Mouse (Mus musculus): ENCODE data around the gene Rap1gap2. TPM values are rescaled to one million over a fixed set of nuclear protein-coding genes. Genes with fewer than 3 reads are reported as not detected.

Gene Rap1gap2
- total and polyA plus RNA-seq, 2 experiments from 2014 or later: 12.1 to 49.1 TPM

GRCm38 (mm10) chr11:74627481-74627880, 16.8 kb upstream of the Rap1gap2 start:
- ATAC-seq (ENCODE audit: low FRiP score) (no peak), DNase-seq (ENCODE audit: low spot score) (no peak)
- Histone ChIP-seq H3K4me3 (ENCODE audit: low read depth, low read length) (no peak overlapping the region), H3K4me1 (ENCODE audit: insufficient read depth, low read length) (no peaks in the 10 kb centered on the region), H3K4me2 (ENCODE audit: low read depth, low read length, poor library complexity, severe bottlenecking) (no peak overlapping the region), H3K36me3 (ENCODE audit: insufficient read depth, low read length) (peaks cover 8% of the 10 kb centered on the region; the same call in 1 of the 2 replicates), H3K9ac (replicated peaks; ENCODE audit: low read length, poor library complexity, severe bottlenecking) (no peak overlapping the region), H3K27ac (ENCODE audit: low read depth, low read length) (no peak overlapping the region), H3K27me3 (ENCODE audit: insufficient read depth, low read length) (no peaks in the 10 kb centered on the region), H3K9me3 (ENCODE audit: low read length) (no peaks in the 10 kb centered on the region)
- WGBS: 79% methylated on average over 3 of the region's 3 CpGs
- TF ChIP-seq CTCF (IDR thresholded peaks at IDR 0.05): no peak

- Histone ChIP-seq H3K27ac (ENCODE audit: low read depth, low read length) (no peak overlapping the region), H3K4me1 (ENCODE audit: insufficient read depth, low read length) (no peaks in the 10 kb centered on the region; the same call in 1 of the 2 replicates), H3K9me3 (ENCODE audit: low read length) (no peaks in the 10 kb centered on the region), H3K4me2 (ENCODE audit: low read depth, low read length, poor library complexity, severe bottlenecking) (no peak overlapping the region), H3K36me3 (ENCODE audit: insufficient read depth, low read length) (peaks cover 8% of the 10 kb centered on the region; the same call in 1 of the 2 replicates), H3K9ac (replicated peaks; ENCODE audit: low read length, poor library complexity, severe bottlenecking) (no peak overlapping the region), H3K4me3 (ENCODE audit: low read depth, low read length) (no peak overlapping the region), H3K27me3 (ENCODE audit: insufficient read depth, low read length) (no peaks in the 10 kb centered on the region)
- no peak for TF ChIP-seq CTCF (IDR thresholded peaks at IDR 0.05)
- ATAC-seq (ENCODE audit: low FRiP score) (no peak), DNase-seq (ENCODE audit: low spot score) (no peak)
Observed at GRCm38 (mm10) chr11:74625333-74625732, 14.6 kb upstream of the Rap1gap2 start.

DNA sequence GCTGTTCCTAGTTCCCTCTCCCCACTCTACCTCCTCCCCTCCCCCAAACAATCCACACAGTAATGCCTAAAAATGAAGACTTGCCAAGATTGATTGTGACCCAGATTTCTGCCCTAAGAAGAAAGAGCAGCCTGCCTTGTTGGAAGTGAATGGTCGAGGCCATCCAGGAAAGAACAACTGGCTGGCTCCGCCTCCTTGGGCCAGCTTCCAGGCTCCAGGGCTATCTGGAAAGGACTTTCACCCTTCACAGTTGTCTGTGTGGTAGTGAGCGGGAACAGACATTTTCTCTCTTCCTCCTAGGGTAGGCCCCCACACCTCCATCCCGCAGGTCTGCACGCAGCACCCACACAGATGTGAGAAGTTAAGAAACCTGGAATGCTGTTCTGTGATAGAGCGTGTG, 13.0 kb upstream of the Rap1gap2 start:
- Histone ChIP-seq H3K4me2 (ENCODE audit: low read depth, low read length, poor library complexity, severe bottlenecking) (no peak overlapping the region), H3K36me3 (ENCODE audit: insufficient read depth, low read length) (peaks cover 8% of the 10 kb centered on the region; the same call in 1 of the 2 replicates), H3K4me3 (ENCODE audit: low read depth, low read length) (no peak overlapping the region), H3K27me3 (ENCODE audit: insufficient read depth, low read length) (no peaks in the 10 kb centered on the region), H3K9ac (replicated peaks; ENCODE audit: low read length, poor library complexity, severe bottlenecking) (no peak overlapping the region), H3K4me1 (ENCODE audit: insufficient read depth, low read length) (peaks cover 4% of the 10 kb centered on the region; the same call in 1 of the 2 replicates), H3K27ac (ENCODE audit: low read depth, low read length) (no peak overlapping the region), H3K9me3 (ENCODE audit: low read length) (no peaks in the 10 kb centered on the region)
- 80% methylated on average over 6 of the region's 6 CpGs for WGBS
- TF ChIP-seq CTCF (IDR thresholded peaks at IDR 0.05): no peak
- no peak for ATAC-seq (ENCODE audit: low FRiP score)
- DNase-seq (ENCODE audit: low spot score): no peak

- H3K36me3 ChIP-seq (ENCODE audit: insufficient read depth, low read length): peaks cover 4% of the 10 kb centered on the region; the same call in 1 of the 2 replicates
- no peak overlapping the region for H3K4me3 ChIP-seq (ENCODE audit: low read depth, low read length)
- DNase-seq (ENCODE audit: low spot score) (no peak), ATAC-seq (ENCODE audit: low FRiP score) (no peak)
- H3K9me3 ChIP-seq (ENCODE audit: low read length): no peaks in the 10 kb centered on the region
- H3K4me1 ChIP-seq (ENCODE audit: insufficient read depth, low read length): peaks cover 4% of the 10 kb centered on the region; the same call in 1 of the 2 replicates
- H3K9ac ChIP-seq (replicated peaks; ENCODE audit: low read length, poor library complexity, severe bottlenecking): no peak overlapping the region
- no peak overlapping the region for H3K27ac ChIP-seq (ENCODE audit: low read depth, low read length)
- no peaks in the 10 kb centered on the region for H3K27me3 ChIP-seq (ENCODE audit: insufficient read depth, low read length)
- H3K4me2 ChIP-seq (ENCODE audit: low read depth, low read length, poor library complexity, severe bottlenecking): no peak overlapping the region
- no peak for TF ChIP-seq CTCF (IDR thresholded peaks at IDR 0.05)
- 76% methylated on average over 8 of the region's 8 CpGs for whole genome bisulfite sequencing
Observed at GRCm38 (mm10) chr11:74621974-74622669, 11.4 kb upstream of the Rap1gap2 start.

DNA sequence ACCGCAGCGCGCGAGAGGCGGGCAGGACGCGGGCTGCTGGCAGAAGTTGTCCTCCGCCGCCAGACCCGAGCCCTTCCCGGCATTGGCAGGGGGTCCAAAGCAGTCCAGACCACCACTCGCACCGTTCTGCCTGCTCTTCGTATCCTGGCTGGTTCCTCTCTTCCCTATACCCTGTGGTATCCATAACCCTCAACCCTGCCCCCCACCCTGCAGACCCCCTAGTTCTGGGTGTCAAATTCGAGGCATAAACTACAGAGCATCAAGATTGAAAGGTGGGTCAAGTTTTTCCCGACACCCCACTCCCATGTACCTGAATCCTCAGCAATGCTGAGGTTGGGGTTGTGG, 9.2 kb upstream of the Rap1gap2 start:
- 1% methylated on average over 16 of the region's 16 CpGs for WGBS
- Histone ChIP-seq H3K27ac (ENCODE audit: low read depth, low read length) (no peak overlapping the region), H3K4me3 (ENCODE audit: low read depth, low read length) (peak overlapping the region; percentile 75), H3K9ac (replicated peaks; ENCODE audit: low read length, poor library complexity, severe bottlenecking) (peak overlapping the region; percentile 79), H3K36me3 (ENCODE audit: insufficient read depth, low read length) (peaks cover 4% of the 10 kb centered on the region; the same call in 1 of the 2 replicates), H3K9me3 (ENCODE audit: low read length) (no peaks in the 10 kb centered on the region), H3K4me1 (ENCODE audit: insufficient read depth, low read length) (peaks cover 4% of the 10 kb centered on the region; the same call in 1 of the 2 replicates), H3K4me2 (ENCODE audit: low read depth, low read length, poor library complexity, severe bottlenecking) (peak overlapping the region; percentile 78), H3K27me3 (ENCODE audit: insufficient read depth, low read length) (peaks cover 4% of the 10 kb centered on the region; the same call in 1 of the 2 replicates)
- no peak for TF ChIP-seq CTCF (IDR thresholded peaks at IDR 0.05)
- peak; percentile 58 for ATAC-seq (ENCODE audit: low FRiP score)
- DNase-seq (ENCODE audit: low spot score): no peak

DNA sequence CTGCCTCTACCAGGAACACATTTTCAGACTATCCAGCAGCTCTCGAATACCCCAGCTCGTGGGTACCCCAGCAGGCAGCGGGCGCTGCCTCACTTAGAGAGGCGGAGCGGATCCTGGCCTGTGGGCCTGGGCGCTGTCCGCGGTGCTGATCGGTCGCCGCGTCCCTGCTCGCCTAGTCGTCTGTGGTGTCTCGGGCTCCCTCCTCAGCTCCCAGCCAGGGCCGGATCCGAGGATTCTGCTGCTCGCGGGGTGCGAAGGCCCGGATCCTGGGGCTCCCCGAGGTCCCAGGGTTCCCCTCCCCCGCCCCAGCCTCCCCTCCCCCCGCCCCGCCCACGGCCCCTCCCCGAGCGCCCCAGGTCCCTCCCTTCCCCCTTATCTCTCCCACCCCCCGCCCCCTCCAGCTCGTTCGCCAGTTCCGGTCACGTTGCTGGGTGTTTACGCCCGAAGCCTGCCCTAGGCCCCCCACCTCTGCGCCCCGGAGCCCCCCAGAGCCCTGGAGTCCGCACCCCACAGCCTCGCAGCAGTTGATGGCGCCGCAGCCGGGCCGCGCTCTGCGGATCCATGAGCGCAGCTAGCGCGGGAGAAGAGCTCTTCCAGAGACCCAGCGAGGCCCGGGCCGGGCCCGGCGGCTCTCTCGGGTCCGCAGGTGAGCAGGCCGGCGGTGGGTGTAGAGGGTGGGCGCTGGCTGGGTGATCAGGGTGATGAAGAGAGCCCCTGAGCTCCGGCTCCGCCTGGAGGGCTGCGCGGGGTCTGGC, 8.7 kb upstream of the Rap1gap2 start, which contains the start of gene Ccdc92b:
Ccdc92b (plus strand) TSS at position 405 of the 755 bp plus-strand sequence.
- Histone ChIP-seq H3K9ac (replicated peaks; ENCODE audit: low read length, poor library complexity, severe bottlenecking) (peak within 1 kb of the TSS; percentile 79), H3K4me3 (ENCODE audit: low read depth, low read length) (peak within 1 kb of the TSS; percentile 75), H3K27ac (ENCODE audit: low read depth, low read length) (peak within 1 kb of the TSS; percentile 57), H3K4me2 (ENCODE audit: low read depth, low read length, poor library complexity, severe bottlenecking) (peak within 1 kb of the TSS; percentile 78), H3K27me3 (ENCODE audit: insufficient read depth, low read length) (peaks cover 4% of the 10 kb centered on the region; the same call in 1 of the 2 replicates), H3K4me1 (ENCODE audit: insufficient read depth, low read length) (peaks cover 4% of the 10 kb centered on the region; the same call in 1 of the 2 replicates), H3K36me3 (ENCODE audit: insufficient read depth, low read length) (peaks cover 4% of the 10 kb centered on the region; the same call in 1 of the 2 replicates), H3K9me3 (ENCODE audit: low read length) (no peaks in the 10 kb centered on the region)
- peak; percentile 74 for DNase-seq (ENCODE audit: low spot score)
- ATAC-seq (ENCODE audit: low FRiP score): peak; percentile 79
- TF ChIP-seq CTCF (IDR thresholded peaks at IDR 0.05): no peak
- WGBS: under 1% methylated on average over 49 of the region's 63 CpGs
